Mouse (Mus musculus): ENCODE measurements around the gene Slc6a20a.

Slc6a20a gene

GRCm38 (mm10) chr9:123636771-123637170, 41.9 kb downstream of the Slc6a20a start:
- no peak for DNase-seq

- DNase-seq: no peak
Measured at GRCm38 (mm10) chr9:123632993-123633392, 45.7 kb downstream of the Slc6a20a start.

GRCm38 (mm10) chr9:123632281-123632680, 46.4 kb downstream of the Slc6a20a start, which contains the start of gene Slc6a20b:
TSS of gene Slc6a20b (minus strand) at chr9:123632565.
- no peak for DNase-seq

- no peak for DNase-seq
Measured at GRCm38 (mm10) chr9:123631666-123632065, 47.0 kb downstream of the Slc6a20a start.

GRCm38 (mm10) chr9:123625821-123626220, 52.9 kb downstream of the Slc6a20a start:
- no peak for DNase-seq

- no peak for DNase-seq
Measured at GRCm38 (mm10) chr9:123624741-123625140, 53.9 kb downstream of the Slc6a20a start.

- DNase-seq: no peak
Measured at GRCm38 (mm10) chr9:123620311-123621098, 58.2 kb downstream of the Slc6a20a start.

GRCm38 (mm10) chr9:123601529-123601928, 77.2 kb downstream of the Slc6a20a start:
- no peak for DNase-seq

GRCm38 (mm10) chr9:123597376-123597775, 81.3 kb downstream of the Slc6a20a start:
- no peak for DNase-seq

- DNase-seq: no peak
Measured at GRCm38 (mm10) chr9:123596910-123597309, 81.8 kb downstream of the Slc6a20a start.

- DNase-seq: no peak
Measured at GRCm38 (mm10) chr9:123595194-123595593, 83.5 kb downstream of the Slc6a20a start.

GRCm38 (mm10) chr9:123589240-123589910, 89.3 kb downstream of the Slc6a20a start:
- DNase-seq: no peak
